Mouse (Mus musculus) liver (tissue): ENCODE data around the gene Xylt1.

Experiments
- DNase-seq: peaks from one replicate; pipeline ENCODE4 v3.0.0-alpha.2; 2020; ENCODE audit warnings: mixed read lengths

The Xylt1 gene

GRCm38 (mm10) chr7:117380418-117381187 is at the start of gene Xylt1:
Gene Xylt1 (plus strand): TSS chr7:117380979.
- peak; percentile 72 for DNase-seq

GRCm38 (mm10) chr7:117333936-117334335 is 46.8 kb upstream of the Xylt1 start:
- DNase-seq: no peak

- DNase-seq: no peak
Measured at GRCm38 (mm10) chr7:117356316-117356715, 24.5 kb upstream of the Xylt1 start.

DNA sequence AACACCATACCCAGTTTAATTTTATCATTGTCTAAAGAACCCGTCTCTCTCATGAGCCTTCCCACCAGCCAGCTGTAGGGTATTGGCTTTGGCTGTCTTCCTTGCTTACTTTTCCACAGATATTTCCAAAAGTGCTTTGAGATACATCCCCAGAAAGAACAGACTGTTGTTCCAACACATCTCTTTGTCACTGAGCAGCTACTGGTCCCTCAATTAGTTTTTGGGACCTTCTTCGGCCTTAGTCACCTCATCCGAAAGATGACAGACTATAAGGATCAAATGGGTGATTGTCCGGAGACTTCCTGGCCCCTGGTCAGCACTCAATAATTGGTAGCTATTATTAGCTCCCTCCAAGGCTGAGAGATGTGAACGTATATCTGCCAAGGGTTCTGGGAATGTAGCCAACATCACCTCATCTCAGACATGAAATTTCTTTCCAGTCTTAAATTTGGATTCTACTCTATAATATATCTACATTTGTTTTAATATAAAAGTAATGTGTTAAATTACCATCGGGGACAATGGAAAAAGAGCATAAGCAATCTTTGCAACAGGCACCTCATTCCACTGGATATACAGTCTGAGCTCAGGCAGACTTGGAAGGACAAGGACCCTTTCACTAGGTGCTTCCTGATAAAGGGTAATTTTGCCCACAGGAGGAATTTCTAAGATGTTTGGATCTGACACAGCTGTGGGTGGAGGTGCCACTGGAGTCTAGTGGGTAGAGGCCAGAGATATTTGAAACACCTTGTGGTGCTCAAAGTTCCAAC is 23.2 kb upstream of the Xylt1 start:
- DNase-seq: no peak

DNA sequence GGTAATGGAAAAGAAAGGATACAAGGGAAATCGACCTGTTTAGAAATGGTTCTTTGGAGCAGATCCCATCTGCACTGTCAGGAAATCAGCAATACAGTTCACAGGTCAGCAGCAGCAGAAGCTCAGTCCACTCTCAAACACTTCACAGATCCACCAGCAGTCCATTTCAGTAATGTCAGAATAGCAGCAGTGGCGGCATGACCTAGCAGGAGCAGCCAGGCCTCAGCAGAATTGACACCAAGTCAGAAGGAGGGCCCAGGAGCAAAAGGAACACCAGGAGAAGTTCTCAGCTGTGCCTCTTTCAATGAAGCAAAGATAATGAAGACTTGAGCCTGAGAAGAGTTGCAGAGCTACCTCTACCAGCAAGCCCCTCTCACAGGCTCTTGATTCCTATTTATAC is 19.5 kb upstream of the Xylt1 start:
- DNase-seq: no peak

GRCm38 (mm10) chr7:117362493-117362892 is 18.3 kb upstream of the Xylt1 start:
- no peak for DNase-seq

DNA sequence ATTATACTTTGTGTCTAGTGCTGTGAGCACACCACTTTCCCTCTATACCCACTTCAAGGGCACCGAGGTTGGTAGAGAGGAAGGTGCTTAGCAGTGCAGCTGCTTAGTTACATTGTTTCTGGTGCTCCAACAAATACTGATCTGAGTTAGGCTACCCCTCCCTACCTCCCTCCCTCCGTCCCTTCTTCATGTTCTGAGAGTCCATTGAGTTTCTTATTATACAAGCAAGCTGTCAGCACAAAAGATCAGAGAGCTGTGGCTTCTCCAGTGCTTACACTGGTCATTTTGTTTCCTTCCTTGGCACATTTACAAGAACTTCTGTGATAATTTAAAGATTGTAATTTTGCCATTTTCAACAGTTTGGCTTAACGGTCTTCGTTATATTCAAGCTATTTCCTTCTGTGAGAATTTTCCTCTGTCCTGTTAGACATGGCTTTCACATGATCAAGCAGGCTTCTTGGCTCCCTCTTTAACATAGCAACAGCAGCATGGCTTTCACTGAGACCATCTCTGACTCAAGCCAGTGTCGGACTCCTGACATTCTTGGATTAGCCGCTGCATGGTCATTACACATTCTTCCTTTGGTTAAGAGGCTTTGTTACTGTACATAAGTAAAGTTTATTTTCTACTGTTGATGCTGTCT is 12.0 kb upstream of the Xylt1 start:
- DNase-seq: no peak

DNA sequence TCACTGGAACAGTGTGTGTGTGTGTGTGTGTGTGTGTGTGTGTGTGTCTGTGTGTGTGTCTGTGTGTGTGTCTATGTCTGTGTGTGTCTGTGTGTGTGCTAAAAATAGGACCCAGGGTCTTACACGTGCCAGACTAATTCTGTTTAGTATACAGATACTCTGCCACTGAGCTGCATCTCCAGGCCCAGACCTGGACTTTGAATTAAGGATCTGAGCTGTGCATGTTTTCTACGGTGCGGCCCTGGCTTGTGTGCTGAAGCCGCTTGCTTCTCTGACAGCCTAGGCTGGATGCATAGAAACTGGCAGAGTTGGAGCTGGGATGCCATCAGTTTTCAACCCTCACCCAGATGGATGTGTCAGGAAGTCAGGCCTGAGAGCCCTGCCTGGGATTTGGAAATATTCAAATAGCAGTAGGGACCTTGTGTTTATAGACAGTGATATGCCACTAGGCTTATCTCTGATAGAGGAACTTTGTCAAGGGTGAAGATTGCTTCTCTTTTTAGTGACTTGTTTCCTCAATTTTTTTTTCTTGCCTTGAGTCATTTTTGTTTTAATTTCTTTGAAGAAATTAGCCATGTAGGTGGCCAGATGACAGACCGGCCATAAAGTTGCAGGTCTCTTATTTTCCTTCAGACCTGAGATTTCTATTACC is 11.4 kb upstream of the Xylt1 start:
- DNase-seq: no peak

DNA sequence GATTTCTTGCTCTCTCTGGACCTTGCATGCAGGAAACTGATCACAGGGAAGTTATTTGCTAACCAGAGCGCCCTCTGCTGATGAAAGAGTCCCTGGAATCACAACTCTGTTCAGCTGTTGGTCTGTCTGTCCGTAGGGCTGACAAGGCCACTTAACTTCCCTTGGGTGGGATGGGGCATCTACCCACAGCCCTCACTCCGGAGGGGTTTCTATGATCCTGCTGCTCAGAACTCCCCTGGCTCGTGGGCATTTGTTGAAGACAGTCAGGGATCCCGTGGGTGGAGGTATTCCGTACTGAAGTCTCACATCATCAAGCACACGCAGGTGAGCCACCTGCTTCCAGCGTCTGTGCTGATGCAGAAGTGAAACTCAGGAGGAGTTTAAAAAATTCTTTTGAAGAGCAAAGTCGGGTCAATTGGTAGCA is 4.9 kb upstream of the Xylt1 start:
- DNase-seq: peak; percentile 46

- no peak for DNase-seq
Measured at GRCm38 (mm10) chr7:117377138-117377537, 3.6 kb upstream of the Xylt1 start.

- DNase-seq: no peak
Measured at GRCm38 (mm10) chr7:117380036-117380417, 752 bp upstream of the Xylt1 start.

DNA sequence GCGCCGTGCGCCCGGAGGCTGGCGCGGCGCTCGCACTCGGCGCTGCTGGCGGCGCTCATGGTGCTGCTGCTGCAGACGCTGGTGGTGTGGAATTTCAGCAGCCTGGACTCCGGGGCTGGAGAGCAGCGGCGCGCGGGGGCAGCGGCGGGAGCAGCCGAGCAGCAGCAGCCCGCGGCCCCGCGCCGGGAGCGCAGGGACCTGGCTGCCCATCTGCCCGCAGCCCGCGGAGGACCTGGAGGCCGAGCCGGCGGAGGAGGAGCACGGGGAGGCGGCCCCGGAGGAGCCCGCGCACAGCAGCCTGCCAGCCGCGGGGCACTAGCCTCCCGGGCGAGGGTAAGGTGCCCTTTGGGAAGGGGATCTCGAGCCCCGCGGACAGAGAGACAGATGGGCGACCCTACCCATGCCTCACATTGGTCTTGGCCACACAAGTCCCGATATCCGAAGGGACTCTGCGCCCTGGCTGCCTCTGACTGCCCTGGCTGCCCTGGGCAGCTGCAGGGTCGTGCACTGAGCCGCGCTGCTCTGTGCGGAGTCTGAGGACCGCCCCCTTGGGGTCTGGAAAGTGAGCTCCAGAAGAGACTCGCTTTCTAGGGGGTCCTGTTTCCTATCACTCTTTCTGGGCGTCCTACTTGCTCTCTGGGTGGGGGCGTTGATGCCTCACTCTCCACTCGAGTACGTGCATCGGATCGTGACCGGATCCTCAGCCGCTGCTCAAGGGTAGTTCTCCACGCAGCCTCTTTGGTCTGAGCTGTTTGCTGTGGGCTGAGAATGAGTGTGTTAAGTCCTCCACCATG is 606 bp downstream of the Xylt1 start:
- DNase-seq: peak; percentile 40

- no peak for DNase-seq
Measured at GRCm38 (mm10) chr7:117382006-117382405, 1.2 kb downstream of the Xylt1 start.

- no peak for DNase-seq
Measured at GRCm38 (mm10) chr7:117383147-117383940, 2.6 kb downstream of the Xylt1 start.

- DNase-seq: no peak
Measured at GRCm38 (mm10) chr7:117386376-117386775, 5.6 kb downstream of the Xylt1 start.

- DNase-seq: no peak
Measured at GRCm38 (mm10) chr7:117388284-117388988, 7.7 kb downstream of the Xylt1 start.

DNA sequence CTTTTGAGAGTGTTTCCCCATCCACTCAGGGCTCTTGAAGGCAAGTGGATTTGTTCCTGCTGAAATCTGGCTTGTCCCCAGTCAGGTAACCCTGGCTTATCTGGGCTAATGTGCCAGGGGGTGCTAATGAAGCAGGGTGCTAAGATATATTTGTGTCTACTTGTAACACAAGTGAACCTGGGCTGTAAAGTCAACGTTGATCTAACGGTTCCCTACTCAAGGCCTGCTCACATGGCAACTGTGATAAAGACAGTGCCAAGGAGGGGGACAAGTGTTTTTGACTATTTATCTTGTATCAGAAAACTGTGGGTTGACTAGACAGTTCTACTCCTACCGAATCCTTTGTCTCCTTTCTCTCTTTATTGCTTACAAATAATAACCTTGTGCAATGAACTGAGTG is 8.3 kb downstream of the Xylt1 start:
- DNase-seq: no peak

- no peak for DNase-seq
Measured at GRCm38 (mm10) chr7:117392863-117393569, 12.2 kb downstream of the Xylt1 start.

DNA sequence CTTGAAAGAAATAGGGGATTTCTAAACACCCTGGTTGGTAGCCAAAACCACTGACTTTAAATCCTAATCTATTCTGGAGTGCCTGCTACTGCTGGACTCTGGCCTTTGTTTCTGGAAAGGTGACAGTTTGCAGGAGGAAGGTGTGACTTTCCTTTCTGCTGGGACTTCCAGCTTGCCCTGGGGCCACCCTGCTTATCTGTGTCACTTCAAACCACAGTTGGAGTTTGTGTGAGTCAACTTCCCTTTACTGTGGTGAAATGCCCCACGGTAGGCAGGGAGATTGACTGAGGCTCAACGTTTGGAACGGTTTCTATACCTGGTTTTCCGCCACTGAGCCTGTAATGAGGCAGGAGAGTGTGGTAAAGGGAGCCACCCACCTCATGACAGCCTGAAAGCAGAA is 13.2 kb downstream of the Xylt1 start:
- peak; percentile 45 for DNase-seq

- no peak for DNase-seq
Measured at GRCm38 (mm10) chr7:117394380-117394779, 13.6 kb downstream of the Xylt1 start.
